Mouse (Mus musculus) embryonic fibroblast, embryonic 13.5 days (primary cell): ENCODE data around the gene Aym1.
"Not testable (repeated sequence)": the region's sequence is repeated elsewhere in the genome, so short reads cannot be mapped to it uniquely, and the experiment has no call there.

Source experiments
- CTCF ChIP-seq: IDR thresholded peaks from 2 replicates; pipeline ENCODE4 v1.5.1; 2011; ENCODE audit warnings: mild to moderate bottlenecking, control low read depth, low read length, moderate library complexity, borderline replicate concordance; ENCODE audit not compliant: insufficient read depth
- POLR2A ChIP-seq: IDR thresholded peaks from 2 replicates; pipeline ENCODE4 v1.6.1; 2011; ENCODE audit warnings: low read depth, mild to moderate bottlenecking, control low read depth, low read length, moderate library complexity

GRCm38 (mm10) chr5:113346651-113347050 lies 10.4 kb upstream of the Aym1 start:
- not testable (repeated sequence) for TF ChIP-seq POLR2A, CTCF
